Mouse (Mus musculus): ENCODE results near the gene Madcam1.

Gene Madcam1

DNA sequence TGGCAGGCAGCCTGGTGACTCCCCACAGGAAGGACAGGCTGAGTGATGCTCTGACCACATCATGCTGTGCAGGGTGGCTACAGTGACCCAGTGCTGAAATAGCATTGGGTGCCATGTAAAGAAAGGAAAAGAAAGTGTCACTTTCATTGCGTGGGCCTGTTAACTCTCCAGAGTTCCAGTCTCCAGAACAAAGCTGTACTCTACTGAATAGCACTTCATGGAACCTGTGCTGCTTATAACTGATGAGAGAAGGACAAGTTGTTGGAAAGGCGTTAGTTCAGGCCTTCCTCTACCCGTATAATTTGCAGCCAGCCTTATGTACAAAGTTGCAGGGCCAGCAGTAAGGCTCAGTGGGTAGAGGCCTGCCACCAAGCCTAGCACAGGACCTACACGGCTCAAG, 24.4 kb downstream of the Madcam1 start, which contains the start of gene Gzmm:
Gzmm (plus strand) TSS at position 301 of the 400 bp plus-strand sequence.
- CTCF ChIA-PET: no interaction called here

DNA sequence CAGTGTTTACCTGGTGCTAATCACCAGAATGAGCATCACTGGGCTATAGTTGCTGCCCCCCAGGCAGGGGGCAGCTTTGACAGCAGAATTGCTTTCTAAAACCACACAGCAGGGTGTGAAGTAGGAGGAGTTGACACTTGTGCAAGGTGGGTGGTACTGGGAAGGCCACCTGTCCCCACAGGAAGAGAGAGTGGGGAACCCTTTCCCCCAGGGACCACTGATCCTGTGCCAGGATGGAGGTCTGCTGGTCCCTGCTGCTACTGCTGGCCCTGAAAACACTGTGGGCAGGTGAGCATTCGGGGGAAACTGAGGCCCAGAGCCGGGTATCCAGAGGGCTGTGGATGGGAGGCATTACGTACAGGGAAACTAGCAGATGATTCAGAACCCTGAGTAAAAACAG, 24.8 kb downstream of the Madcam1 start:
- CTCF ChIA-PET: no interaction called here

DNA sequence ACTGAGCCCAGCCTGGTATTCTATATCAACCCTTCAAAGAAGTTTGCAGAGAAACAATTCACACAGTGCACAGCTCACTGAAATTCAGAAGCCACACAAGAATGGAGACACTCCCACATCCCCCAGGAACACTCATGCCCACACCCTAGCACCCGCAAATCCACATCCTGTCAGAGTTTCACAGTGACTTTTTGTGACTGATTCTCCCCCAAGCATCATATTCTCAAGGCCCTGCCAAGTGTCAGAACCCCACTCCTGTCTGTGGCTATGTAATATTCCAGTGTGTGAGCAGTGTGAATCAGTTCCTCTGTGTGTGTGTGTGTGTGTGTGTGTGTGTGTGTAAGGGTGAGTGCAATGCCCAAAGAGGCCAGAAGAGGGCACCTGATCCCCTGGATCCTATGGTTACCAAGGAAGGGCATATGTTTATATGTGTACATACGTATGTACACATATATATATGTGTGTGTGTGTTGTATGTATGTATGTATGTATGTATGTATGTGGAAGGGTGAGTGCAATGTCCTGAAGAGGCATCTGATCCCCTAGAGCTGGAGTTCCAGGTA, 27.7 kb downstream of the Madcam1 start:
- CTCF ChIA-PET: interaction anchor here (0.7 kb wide), 1 partner anchor 160 kb away, joined by 6 read pairs; no protein-coding TSS in a partner anchor

DNA sequence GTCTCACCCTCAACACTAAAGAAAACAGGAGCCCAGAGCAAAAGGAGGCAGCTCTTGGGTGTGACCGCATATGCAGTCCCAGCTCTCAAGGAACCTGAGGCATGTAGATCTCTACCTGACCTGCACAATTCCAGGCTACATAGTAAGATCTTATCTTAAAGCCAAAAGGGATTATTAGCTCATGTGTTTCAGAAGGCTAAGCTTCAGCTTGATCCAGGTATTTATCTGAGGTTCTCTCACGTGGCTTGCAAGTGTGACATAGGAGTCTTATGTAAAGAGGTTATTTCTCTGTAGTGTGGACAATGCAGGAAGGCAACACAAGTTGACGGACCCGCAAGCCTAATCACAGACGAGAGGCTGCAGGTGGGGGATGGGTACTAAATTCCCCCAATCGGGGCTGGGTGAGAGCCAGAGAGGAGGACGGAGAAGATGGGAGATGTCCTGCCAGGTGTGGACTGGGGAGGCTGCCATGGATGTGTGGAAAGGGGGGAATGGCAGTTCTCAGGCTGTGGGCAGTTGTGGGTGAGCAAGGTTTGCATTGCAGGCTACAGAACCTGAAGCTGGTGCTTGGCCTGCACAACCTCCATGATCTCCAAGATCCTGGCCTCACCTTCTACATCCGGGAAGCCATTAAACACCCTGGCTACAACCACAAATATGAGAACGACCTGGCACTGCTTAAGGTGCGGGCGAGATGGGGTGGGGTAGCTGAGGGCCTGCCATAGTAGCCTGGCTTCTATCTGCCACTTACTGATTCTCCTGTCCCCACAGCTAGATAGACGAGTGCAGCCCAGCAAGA, 29.4 kb downstream of the Madcam1 start:
- CTCF ChIA-PET: no interaction called here

DNA sequence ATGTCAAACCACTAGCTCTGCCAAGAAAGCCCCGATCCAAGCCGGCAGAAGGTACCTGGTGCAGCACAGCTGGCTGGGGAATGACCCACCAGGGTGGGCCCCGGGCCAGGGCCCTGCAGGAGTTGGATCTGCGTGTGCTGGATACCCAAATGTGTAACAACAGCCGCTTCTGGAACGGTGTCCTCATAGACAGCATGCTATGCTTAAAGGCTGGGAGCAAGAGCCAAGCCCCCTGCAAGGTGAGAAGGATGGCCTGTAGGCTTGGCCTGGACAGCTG, 30.0 kb downstream of the Madcam1 start:
- CTCF ChIA-PET: no interaction called here

DNA sequence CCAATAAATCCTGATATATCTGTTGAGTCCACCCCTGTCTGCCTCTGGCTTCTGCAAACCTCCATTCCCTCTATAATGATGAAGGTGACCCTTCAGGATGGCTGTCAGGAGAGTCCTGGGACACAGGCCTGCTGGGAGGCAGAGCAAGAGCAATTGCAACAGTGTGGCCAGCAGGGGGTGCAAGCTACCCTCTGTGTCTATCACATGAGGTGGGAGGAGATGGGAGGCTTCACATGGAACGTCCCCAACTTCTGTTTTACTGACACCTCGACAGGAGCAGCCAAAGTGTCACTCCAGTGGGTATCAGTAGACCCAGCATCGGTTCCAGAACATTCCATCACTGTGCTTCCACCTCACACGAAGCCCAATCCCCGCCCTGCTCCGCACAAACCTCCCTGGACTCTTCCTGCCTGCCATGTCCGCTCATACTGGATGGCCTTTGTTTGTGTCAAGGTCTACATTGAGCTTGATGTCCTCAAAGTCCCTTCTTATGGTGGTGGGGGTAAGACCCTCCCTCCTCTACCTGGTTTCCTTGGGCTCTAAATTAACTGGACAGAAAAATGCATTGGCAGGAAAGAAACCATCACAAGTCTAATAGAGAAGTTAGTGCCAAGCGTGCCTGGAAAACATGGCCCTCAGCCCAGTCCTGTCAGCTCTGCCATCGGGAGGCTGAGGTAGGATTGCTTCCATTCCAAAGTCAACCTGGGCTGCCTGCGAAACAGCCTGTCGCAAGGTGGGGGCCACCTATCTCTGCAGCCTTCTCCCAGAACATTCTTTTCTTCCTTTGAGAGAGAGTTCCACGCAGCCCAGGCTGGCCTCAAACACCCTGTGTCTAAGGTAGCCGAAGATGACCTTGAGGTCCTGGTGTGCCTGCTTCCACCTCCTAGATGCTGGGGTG, 31.1 kb downstream of the Madcam1 start:
- CTCF ChIA-PET: no interaction called here

DNA sequence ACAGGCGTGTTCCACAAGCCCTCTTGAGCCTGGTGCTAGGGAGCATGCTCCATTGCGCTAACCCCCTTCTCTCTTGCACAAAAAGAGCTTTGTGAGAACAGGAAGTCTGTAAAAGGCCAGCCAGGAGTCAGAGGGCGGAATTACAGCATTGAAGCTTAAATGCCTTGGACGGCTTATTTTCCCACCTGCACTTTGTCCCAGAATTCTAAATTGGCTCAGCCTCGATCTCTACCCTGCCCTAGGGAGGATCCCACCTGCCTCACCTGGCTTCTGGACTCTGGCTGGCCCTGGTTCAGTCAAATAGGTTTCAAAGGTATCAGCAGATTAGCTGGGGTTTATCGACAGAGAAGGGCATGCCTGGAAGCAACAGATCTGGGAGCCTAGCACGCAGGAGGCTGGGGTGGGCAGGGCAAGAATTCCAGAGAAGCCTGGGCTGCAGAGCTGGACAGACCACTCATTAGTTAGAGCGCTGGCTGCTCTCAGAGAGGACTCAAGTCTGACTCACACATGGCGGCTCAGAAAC, 31.8 kb downstream of the Madcam1 start:
- CTCF ChIA-PET: no interaction called here

DNA sequence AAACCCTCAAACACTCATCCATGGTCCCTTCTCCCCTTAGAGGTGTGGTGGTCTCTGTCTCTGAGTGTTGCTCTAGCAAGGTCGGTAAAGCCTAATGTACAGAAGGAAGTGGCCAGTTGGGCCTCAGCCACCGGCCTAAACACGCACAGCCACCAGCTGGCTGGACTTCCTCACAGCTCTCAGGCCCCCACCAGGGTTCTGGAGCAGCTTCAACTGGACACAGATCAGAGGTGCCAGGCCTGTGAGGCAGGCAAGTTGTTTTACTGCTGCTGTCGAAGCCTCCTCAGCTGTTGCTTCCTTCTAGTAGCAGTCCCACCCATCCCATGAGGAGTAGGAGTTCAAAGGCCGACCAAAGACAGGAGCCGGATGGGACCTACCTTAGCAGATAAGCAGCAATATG, 33.6 kb downstream of the Madcam1 start:
- CTCF ChIA-PET: interaction anchor here (0.6 kb wide), 1 partner anchor 14 kb away, joined by 4 read pairs; no protein-coding TSS in a partner anchor

DNA sequence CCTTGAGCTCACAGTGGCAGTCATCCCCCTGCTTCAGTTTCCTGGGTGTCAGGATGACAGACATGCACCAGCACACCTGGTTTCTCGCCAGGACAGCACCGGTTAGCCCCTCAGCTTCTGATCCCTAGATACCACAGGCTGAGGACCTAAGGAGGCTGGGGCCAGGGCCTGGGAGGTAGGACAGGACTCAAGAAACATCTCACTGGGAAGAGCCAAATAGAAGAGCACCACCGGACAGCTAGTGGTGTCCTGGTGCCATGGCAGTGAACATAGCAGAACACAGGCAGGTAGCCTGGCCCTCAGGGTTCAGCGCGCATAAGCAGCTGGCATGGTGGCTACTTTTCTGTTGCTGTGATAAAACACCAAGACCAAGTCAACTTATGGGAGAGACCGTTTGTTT, 34.1 kb downstream of the Madcam1 start:
- CTCF ChIA-PET: no interaction called here

DNA sequence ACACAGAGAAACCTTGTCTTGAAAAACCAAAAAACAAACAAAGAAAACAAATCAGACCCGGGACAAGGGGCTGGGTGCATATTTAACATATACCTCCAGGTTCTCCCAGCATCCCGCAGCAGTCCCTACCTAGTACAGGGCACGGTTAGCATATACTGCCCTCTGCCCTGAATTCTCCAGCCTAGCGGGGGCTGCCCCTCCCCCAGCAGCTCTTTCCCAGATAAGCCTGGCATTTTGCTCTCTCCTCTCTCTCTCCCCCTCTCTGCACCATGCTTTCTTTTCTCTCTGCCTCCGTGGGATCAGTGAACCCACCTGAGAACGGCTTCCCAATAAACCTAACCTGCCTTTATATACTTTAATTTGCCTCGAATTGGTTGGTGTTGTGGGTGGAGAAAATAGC, 36.3 kb downstream of the Madcam1 start:
- CTCF ChIA-PET: no interaction called here

DNA sequence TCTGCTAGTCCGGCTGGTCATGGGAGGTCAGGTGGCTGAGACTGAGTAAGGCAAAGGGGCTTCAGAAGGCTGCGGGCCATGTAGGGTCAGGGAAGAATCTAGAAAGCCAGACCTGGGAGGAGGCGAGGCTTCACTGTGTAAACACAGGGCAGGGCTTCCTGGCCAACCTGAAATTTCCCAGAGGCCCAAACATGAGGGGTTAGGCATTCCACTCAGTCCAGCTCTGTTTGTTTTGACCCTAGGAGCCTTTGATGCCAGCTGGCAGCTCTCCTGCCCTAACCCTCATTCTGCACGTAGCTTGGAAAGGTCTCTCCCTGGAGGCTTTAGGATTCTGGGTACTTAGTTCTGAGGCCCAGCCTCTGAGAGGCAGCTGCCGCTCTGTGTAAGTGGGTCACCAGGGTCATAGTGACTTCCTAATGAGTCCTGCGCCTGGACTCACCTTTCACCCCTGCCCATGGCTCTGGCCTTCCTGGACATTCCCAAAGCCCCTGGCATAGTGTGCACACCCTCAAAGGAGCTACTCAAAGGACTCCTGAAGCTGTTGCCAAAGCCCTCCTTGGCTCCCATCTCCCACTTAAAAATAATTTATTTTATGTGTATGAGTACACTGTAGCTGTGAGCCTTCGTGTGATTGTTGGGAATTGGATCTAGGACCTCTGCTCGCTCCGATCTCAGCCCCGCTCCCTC, 37.2 kb downstream of the Madcam1 start:
- CTCF ChIA-PET: no interaction called here

DNA sequence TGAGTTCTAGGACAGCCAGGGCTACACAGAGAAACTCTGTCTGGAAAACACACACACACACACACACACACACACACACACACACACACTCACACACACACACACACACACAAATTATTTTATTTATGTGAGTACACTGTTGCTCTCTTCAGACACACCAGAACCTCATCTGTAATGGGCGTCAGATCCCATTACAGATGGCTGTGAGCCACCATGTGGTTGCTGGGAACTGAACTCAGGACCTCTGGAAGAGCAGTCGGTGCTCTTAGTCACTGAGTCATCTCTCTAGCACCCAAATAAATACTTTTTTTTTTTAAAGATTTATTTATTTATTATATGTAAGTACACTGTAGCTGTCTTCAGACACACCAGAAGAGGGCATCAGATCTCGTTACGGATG, 38.6 kb downstream of the Madcam1 start:
- CTCF ChIA-PET: interaction anchor here (0.7 kb wide), 2 partner anchors 119 to 1570 kb away, joined by 3 to 6 read pairs; no protein-coding TSS in a partner anchor

DNA sequence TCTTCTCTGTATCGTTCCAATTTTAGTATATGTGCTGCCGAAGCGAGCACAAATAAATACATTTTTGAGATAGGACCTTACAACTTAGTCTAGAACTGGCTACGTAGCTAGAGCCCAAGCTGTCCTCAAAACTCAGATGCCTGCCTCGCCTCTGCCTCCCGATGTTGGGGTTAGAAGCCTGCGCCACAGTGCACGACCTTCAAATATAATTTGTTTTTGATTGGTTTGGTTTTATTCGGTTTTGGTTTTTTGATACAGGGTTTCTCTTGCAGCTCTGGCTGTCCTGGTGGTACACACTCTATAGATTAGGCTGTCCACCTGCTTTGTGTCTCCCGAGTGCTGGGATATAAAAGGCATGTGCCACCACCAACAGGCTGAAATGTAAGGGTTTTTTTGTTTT, 39.2 kb downstream of the Madcam1 start:
- CTCF ChIA-PET: interaction anchor here (0.7 kb wide), 2 partner anchors 120 to 1570 kb away, joined by 3 to 6 read pairs; no protein-coding TSS in a partner anchor

DNA sequence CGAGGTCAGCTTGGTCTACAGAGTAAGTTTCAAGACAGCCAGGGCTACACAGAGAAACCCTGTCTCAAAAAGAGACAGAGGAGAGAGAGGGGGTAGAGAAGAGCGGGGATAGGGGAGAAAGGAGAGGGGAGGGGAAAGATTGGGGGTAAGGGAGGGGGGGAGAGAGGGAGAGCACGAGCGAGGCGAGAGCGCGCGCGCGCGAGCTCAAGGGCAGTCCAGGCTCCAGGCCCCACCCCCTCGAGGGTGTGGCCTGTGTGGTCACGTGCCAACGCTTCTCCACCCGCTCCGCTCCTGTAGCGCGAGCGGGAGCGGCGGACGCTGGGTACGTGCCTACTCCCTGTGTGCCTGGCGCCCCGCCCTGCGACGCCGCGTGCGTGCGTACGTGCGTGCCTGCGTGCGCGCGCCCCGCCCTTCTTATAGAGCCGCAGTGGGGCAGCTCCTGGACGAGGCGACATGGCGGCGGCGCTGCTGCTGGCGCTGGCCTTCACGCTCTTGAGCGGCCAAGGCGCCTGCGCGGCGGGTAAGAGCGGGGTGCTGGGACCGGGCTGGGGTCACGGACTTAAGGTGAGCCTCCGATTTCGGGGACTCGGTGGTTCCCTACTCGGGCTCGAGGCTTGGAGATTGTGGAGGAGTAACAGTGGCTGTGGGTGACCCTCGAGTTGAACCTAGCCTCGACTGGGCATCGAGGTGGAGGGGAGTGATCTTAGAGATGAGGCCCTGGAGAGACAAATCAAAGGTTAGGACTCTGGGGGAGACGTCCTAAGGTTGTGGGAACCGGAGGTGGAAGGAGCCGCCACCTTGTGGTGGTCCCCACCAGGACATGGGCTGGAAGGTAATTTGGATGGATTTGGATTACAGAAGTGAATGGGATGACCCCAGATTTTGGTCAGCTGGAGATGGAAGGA, 40.0 kb downstream of the Madcam1 start, which contains the start of gene Bsg:
Bsg (plus strand) TSS at position 427 of the 905 bp plus-strand sequence.
- CTCF ChIA-PET: no interaction called here

DNA sequence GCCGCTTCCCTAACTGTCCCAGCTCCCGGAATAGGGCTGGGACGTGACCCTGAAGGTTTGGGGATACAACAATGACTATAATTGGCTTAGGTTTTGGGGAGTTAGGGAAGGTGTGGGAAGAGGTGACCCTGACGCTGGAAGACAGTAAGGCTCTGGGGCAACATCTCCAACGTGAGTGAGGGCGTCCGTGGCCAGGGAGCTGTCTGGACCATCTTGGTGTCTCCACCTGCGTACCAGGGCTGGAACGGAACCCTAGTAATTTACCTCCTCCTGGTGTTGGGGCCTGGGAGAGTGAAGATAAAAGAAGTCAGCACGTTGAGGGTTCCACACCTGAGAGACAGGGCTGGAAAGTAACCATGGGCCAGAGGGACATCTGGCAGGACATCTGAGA, 40.6 kb downstream of the Madcam1 start:
- CTCF ChIA-PET: interaction anchor here (1.1 kb wide), 1 partner anchor 9 kb away, joined by 3 read pairs; no protein-coding TSS in a partner anchor

DNA sequence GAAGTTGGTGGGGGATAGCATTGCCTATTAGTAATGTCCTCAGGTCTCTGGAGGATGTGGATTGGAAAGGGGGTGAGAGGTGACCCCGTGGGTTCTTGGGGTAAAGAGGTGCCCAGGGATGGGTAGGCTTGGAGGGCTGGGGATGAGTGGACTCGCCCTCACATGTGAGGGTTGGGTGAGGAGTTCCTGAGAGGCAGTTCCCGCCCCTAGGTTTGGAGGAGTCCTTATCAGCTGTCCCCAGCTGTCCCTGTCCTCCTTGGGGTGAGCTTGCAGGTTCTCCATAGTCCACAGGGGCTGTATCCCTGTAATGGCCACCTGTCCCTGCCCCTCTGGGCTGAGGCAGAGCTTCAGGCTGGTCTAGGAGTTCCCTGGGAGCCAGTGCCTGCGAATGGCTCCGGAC, 41.6 kb downstream of the Madcam1 start:
- CTCF ChIA-PET: interaction anchor here (1.1 kb wide), 1 partner anchor 8 kb away, joined by 3 read pairs; no protein-coding TSS in a partner anchor

DNA sequence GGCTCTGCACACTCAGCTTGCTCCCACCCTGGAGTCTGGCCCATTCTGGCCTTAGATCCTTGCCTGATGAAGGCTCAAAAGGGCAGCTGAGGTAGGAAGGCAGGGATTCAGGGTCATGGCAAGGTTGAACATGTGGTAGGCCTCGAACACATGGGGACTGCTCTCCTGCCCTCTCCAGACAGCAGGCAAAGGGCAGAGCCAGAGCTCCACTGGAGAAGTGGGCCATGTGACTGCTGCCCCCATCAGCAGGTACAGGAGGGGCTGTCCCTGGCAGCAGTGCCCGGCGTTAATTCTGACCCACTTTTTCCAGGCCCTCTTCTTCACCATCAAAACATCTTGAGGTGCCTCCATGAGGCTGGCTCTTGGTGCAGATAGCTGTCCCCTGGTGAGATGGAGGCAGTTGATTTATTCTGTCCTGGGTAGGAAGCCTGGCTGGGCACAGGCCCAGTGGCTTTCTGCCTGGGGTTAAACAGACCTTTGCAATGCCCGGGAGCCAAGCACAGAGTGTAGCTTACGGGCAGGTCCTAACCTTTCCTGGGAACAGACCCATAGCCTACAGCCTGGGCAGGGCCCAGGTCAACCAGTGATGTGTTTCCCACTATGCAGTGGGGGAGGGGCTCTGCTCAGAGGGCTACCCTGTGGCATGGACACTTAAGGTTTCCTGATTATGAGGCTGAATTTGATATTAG, 42.2 kb downstream of the Madcam1 start:
- CTCF ChIA-PET: no interaction called here

DNA sequence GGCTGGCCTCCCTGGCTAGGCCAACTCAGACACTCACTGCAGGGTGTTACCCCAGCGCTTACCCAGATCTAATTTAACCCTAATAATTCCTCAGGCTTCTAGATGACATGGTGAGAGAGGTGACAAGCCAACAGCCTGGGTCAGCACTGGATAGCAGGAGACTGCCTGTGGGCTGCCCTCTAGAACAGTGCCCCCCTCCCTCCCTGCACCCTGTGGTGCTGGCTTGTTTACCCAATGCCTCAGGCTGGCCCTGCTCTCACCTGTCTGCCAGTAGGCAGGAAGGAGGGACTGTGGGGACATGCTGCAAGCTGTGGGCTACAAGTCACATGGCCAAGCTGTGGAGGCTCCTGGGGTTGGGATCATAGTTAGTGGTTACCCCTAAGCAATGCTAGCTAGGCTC, 42.8 kb downstream of the Madcam1 start:
- CTCF ChIA-PET: no interaction called here

DNA sequence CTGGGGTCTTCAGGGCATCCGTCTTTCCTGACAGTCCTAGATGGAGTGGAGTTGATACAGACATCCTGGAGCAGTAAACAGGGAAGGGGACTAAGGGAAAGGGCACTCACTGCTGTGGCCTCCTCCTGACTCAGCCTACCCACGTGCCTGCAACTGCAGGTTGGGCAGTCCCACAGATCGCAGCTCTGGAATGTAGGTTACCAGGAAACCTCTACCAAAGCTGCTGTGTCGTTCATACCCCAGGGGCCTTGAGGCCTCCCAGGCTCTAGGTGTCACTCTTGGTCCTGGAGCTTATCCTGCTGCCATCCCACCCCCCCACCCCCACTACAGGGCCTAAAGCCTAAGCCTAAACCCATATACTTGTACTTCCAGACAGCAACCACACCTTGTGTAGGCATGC, 43.4 kb downstream of the Madcam1 start:
- CTCF ChIA-PET: no interaction called here

DNA sequence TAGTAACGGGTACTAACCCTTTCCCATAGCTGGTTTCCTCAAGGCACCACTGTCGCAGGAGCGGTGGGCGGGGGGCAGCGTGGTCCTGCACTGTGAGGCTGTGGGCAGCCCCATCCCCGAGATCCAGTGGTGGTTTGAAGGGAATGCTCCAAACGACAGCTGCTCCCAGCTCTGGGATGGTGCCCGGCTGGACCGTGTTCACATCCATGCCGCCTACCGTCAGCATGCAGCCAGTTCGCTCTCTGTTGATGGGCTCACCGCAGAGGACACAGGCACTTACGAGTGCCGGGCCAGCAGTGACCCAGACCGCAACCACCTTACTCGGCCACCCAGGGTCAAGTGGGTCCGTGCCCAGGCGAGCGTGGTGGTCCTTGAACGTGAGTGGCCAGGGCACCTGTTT, 44.3 kb downstream of the Madcam1 start:
- CTCF ChIA-PET: no interaction called here
